Mouse (Mus musculus) stomach, postnatal 0 days (tissue): ENCODE results near the gene 1700016C15Rik. TPM values are rescaled to one million over a fixed set of nuclear protein-coding genes. Genes with fewer than 3 reads are reported as not detected.
A peak's percentile ranks its signal among the peaks of the same experiment; 100 is the strongest.

Experiments
- ATAC-seq: fragments of 200-750 bp; cut with Nextera tagmentation; 2 replicates; pipeline ENCODE4 v1.8.0; 2017; ENCODE audit not compliant: low FRiP score, low TSS enrichment
- DNase-seq: peaks from one replicate; pipeline ENCODE4 v3.0.0-alpha.2; 2016; ENCODE audit warnings: low spot score
- H3K27ac ChIP-seq: fragments of 300-500 bp; sonication (generic); replicated peaks from 2 replicates; pipeline ENCODE4 v1.5.1; 2014; ENCODE audit warnings: mild to moderate bottlenecking, control low read depth
- H3K27me3 ChIP-seq: fragments of 300-500 bp; sonication (generic); 2 replicates; pipeline ENCODE4 v1.6.1; 2014; ENCODE audit warnings: low read length; ENCODE audit not compliant: control insufficient read depth, insufficient read depth
- H3K36me3 ChIP-seq: fragments of 300-500 bp; sonication (generic); 2 replicates; pipeline ENCODE4 v1.6.1; 2014; ENCODE audit warnings: low read length, mixed read lengths; ENCODE audit not compliant: control insufficient read depth, insufficient read depth
- H3K4me1 ChIP-seq: fragments of 300-500 bp; sonication (generic); replicated peaks from 2 replicates; pipeline ENCODE4 v1.6.1; 2014; ENCODE audit warnings: antibody characterized with exemption; ENCODE audit not compliant: control insufficient read depth, insufficient read depth
- H3K4me2 ChIP-seq: fragments of 300-500 bp; sonication (generic); replicated peaks from 2 replicates; pipeline ENCODE4 v1.6.1; 2014; ENCODE audit warnings: low read depth, mild to moderate bottlenecking, control low read depth, moderate library complexity
- H3K4me3 ChIP-seq: fragments of 300-500 bp; sonication (generic); 2 replicates; pipeline ENCODE4 v1.5.1; 2014; ENCODE audit warnings: low read depth, low read length, control low read depth
- H3K9ac ChIP-seq: fragments of 300-500 bp; sonication (generic); 2 replicates; pipeline ENCODE4 v1.6.1; 2014; ENCODE audit warnings: mild to moderate bottlenecking, low read length, control low read depth, mixed read lengths
- H3K9me3 ChIP-seq: fragments of 300-500 bp; sonication (generic); 2 replicates; pipeline ENCODE4 v1.6.1; 2016; ENCODE audit warnings: low read length; ENCODE audit not compliant: control insufficient read depth
- CTCF ChIP-seq: IDR thresholded peaks from 2 replicates; pipeline ENCODE4 v1.5.1; 2016; ENCODE audit warnings: antibody characterized with exemption, low read depth, mild to moderate bottlenecking, moderate library complexity
- EP300 ChIP-seq: optimal IDR thresholded peaks from 2 replicates; pipeline ENCODE3; 2016; ENCODE audit warnings: antibody characterized with exemption
- WGBS: fragments of 180-500 bp; shearing (Covaris S2); extraction: QIAGEN DNeasy Blood & Tissue Kit; methylation state at CpG from one replicate; pipeline ENCODE4 v1.1.7; 2014; 5-methylcytosine and 5-hydroxymethylcytosine counted together
- polyA plus RNA-seq: library from polyadenylated mRNA; unstranded; fragments of >200 nt; fragmentation: Nextera tagmentation; extraction: Ambion mirVana; gene quantifications from 2 replicates; pipeline ENCODE4 v1.2.1, GENCODE M21; 2015

Gene 1700016C15Rik
- polyA plus RNA-seq, 1 experiment from 2014 or later: 0.17 TPM

DNA sequence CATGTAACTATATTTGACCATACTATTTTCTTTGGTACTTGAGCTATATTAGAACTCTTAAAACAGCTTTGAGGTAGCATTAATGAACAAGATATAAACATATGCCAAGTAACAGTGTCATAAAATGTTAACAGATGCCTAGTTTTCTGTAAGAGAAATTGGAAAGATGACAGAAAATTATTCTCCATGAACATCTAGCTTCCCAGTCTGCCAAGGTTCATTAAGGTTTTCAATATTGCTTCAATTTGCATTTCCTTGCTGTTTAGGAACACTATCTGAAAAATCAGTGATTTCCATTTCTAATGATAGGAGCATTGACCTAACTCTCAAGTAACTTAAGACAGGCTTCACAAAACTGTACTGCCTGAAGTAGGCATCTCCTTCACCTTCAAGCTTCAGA lies 39.3 kb downstream of the 1700016C15Rik start:
- ATAC-seq (no peak), DNase-seq (no peak)
- H3K9me3 ChIP-seq: no peaks in the 10 kb centered on the region
- H3K4me1 ChIP-seq: no peaks in the 10 kb centered on the region
- no peak overlapping the region for H3K27ac ChIP-seq
- TF ChIP-seq EP300: no peak
- no peak for TF ChIP-seq CTCF
- no peak overlapping the region for H3K9ac ChIP-seq
- H3K36me3 ChIP-seq: peaks cover 8% of the 10 kb centered on the region; the same call in 1 of the 2 replicates
- H3K4me3 ChIP-seq: no peak overlapping the region
- no peaks in the 10 kb centered on the region for H3K27me3 ChIP-seq
- no peak overlapping the region for H3K4me2 ChIP-seq

DNA sequence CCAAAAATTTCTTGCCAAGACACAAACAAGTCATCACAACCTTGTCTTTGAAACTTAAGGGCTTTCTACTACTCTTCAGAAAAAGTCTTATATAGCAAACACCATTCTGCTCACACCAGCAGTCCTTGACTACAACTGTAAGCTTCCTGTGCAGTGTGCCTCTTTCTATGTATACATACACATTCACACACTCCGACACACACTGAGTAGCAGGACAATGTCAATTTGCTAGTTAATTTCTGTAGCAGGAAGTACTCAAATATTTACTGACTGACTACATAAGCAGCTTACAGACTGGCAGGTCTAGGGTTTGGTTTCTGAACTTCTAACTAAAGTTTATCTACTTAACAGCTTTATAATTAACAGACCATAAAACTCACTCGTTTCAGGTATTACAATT lies 47.8 kb downstream of the 1700016C15Rik start:
- Histone ChIP-seq H3K9ac (no peak overlapping the region), H3K9me3 (no peaks in the 10 kb centered on the region), H3K4me2 (no peak overlapping the region), H3K4me1 (no peaks in the 10 kb centered on the region), H3K27ac (no peak overlapping the region), H3K36me3 (peaks cover 3% of the 10 kb centered on the region; the same call in 1 of the 2 replicates), H3K27me3 (no peaks in the 10 kb centered on the region), H3K4me3 (no peak overlapping the region)
- DNase-seq: no peak
- WGBS: 39% methylated on average over 2 of the region's 2 CpGs
- ATAC-seq: peak; percentile 84
- no peak for TF ChIP-seq CTCF
- TF ChIP-seq EP300: no peak

DNA sequence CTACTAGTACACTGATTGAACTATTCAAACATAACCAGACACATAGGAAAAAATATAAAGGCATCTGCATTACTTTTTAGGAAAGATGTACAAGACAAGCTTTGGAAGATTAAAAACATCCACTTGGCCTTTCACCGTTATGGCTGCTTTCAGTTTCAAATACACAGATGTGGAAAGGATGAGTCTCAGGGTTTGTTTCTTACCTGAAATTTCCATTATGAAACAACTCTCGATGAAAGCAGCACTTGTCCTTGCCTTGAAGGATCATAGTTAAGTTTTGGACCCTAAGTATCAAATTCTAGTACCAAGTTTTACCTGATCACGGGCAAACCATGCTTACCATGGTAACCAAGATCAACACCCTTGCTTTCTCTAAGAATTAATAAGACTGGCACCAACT lies 63.2 kb downstream of the 1700016C15Rik start:
- 88% methylated on average over 3 of the region's 3 CpGs for WGBS
- Histone ChIP-seq H3K27me3 (no peaks in the 10 kb centered on the region), H3K9ac (no peak overlapping the region), H3K4me2 (no peak overlapping the region), H3K4me3 (no peak overlapping the region), H3K9me3 (peaks cover 6% of the 10 kb centered on the region), H3K27ac (no peak overlapping the region), H3K4me1 (no peaks in the 10 kb centered on the region), H3K36me3 (no peaks in the 10 kb centered on the region)
- DNase-seq: no peak
- TF ChIP-seq CTCF (no peak), EP300 (no peak)
- no peak for ATAC-seq

DNA sequence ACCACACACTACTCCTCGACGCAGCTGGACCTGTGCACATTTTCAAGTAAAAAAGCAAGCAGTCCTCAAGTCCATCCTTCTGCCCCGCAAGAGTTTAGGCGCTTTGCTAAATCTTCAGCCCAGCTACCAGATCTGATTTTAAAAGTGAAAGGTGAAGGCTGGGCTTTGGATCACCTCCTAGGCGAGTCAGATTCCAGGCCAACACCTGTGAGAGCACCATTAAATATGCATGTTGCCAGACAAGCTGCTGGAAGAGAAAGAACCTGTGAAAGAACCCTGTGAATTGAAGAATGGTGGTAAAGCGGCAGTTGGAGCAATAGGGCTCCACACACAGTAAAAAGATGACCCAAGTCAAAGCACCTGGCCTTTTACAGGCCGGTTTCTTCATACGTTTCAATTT lies 65.3 kb downstream of the 1700016C15Rik start:
- Histone ChIP-seq H3K9ac (peak overlapping the region; percentile 90), H3K9me3 (no peaks in the 10 kb centered on the region), H3K4me2 (peak overlapping the region; percentile 71), H3K27ac (peak overlapping the region; percentile 66), H3K27me3 (no peaks in the 10 kb centered on the region), H3K36me3 (no peaks in the 10 kb centered on the region), H3K4me3 (peak overlapping the region; percentile 89), H3K4me1 (no peaks in the 10 kb centered on the region)
- WGBS: 13% methylated on average over 8 of the region's 8 CpGs
- ATAC-seq (no peak), DNase-seq (peak; percentile 16)
- TF ChIP-seq EP300 (no peak), CTCF (no peak)

DNA sequence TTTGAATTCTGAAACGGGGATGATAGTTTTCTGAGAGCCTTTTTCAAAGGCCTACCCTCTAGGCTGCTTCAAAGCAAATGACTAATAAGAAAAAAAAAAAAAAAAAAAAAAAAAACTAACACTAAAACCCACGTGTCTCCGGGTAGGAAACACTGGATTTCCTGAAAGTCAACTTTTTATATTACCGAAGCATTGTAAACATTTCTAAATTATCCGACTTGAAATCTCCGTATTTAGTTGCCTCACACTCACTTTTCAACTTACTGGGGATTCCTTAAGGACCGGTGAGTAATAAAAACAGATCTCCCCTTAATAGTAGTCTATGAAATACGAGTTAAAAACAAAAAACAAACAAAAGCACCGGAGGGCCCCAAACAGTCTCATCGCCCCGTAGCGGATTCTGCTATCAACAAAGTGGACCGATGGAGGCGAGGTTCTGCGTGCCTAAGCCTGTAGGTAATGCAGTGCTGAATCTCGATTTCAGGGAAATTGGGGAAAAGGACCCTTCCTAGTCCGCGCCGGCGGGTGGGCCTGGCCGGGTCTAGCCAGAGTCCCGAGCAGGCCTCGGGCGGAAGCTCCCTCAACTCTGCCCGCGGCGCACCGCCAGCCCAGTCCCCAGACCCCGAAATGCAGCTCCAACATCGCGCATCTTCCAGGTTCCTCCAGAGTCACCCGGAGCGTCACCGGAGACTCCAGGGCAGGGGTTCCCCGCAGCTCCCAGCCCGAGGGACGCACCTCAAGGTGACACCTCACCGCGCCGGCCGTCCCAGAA lies 66.0 kb downstream of the 1700016C15Rik start:
- Histone ChIP-seq H3K4me2 (peak overlapping the region; percentile 71), H3K27ac (peak overlapping the region; percentile 97), H3K4me3 (peak overlapping the region; percentile 89), H3K9me3 (no peaks in the 10 kb centered on the region), H3K36me3 (no peaks in the 10 kb centered on the region), H3K27me3 (no peaks in the 10 kb centered on the region), H3K4me1 (no peaks in the 10 kb centered on the region), H3K9ac (peak overlapping the region; percentile 90)
- TF ChIP-seq EP300: no peak
- no peak for TF ChIP-seq CTCF
- ATAC-seq (no peak), DNase-seq (no peak)
- under 1% methylated on average over 38 of the region's 41 CpGs for WGBS

DNA sequence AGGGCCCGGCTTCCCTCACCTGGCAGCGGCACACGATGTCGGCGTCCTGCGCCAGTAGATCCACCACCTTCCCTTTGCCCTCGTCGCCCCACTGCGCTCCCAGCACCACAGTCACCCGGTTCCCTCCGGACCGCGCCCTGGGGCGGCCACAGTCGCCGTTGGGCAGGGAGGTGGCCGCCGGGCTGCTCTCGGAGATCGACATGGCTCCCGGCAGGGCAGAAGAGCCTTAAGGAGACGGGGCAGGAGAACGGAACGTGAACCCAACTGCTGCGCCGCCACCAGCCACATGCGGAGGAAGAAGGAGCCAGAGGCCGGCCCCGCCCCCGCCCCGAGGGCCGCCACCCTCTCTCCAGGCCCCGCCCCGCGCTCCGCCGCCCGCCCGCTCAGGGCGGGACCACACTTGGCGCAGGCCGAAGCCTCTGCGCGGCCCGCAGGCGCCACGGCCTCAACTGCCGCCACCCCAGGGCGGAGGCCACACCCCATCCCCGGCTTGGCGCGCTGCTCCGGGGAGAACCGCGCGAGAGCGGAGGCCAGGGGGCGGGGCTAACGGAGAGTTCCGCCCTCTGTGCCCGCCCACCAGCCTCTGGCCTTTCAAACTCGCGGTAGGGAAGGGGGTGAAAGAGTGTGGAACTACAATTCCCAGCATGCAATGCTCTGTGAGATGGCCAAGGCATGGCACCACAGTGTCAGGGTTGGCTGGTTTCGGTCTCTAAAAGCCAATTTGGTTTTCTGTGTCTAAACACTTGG lies 66.8 kb downstream of the 1700016C15Rik start, which contains the start of gene Adss:
Gene Adss (minus strand): TSS at position 319 of the 747 bp plus-strand sequence.
- Histone ChIP-seq H3K36me3 (no peaks in the 10 kb centered on the region), H3K27ac (peak within 1 kb of the TSS; percentile 97), H3K4me3 (peak within 1 kb of the TSS; percentile 89), H3K9me3 (no peaks in the 10 kb centered on the region), H3K4me1 (no peaks in the 10 kb centered on the region), H3K27me3 (no peaks in the 10 kb centered on the region), H3K4me2 (peak within 1 kb of the TSS; percentile 71), H3K9ac (peak within 1 kb of the TSS; percentile 90)
- under 1% methylated on average over 53 of the region's 64 CpGs for WGBS
- ATAC-seq (peak; percentile 100), DNase-seq (peak; percentile 99)
- no peak for TF ChIP-seq CTCF
- no peak for TF ChIP-seq EP300
